Mouse (Mus musculus): Measurements from ENCODE around the gene Sim2. TPM values are rescaled to one million over a fixed set of nuclear protein-coding genes. Genes with fewer than 3 reads are reported as not detected.
A peak's percentile ranks its signal among the peaks of the same experiment; 100 is the strongest.

Gene Sim2
- polyA plus RNA-seq, 1 experiment from 2014 or later = 1.2 TPM

DNA sequence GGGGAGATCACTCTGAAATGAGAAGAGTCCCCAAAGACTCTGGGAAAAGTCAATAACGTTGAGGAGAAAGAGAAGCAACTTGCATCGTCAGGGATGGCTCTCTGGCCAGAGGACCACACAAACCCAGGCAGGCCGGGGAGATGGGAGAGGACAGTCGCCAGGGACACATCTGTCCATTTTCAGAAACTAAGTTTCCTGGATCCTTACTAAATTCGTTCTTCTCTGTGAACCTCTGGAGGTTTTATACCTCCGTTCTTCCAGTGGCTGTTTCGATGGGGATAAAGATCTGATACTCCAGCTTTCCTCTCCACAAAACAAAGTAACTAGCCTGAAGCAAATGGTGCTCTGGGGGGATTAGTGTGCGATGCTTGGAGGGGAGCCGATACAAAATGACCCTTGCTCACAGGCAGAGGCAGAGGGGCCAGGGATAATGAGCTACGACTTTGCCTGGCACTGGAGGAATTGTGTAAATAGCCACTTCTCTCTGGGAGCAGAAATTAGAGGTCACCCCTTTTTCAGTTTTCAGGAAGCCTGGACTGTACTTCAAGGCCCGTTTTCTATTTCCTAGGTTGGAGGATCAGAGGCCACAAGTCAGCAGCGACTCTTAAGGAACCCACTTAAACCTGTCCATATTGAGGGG is 7.9 kb downstream of the Sim2 start:
- Histone ChIP-seq H3K9me3 (ENCODE audit: control insufficient read depth, low read length) (no peaks in the 10 kb centered on the region), H3K27me3 (ENCODE audit: control insufficient read depth, insufficient read depth, low read length) (peaks cover 93% of the 10 kb centered on the region), H3K27ac (ENCODE audit: low read depth, low read length) (no peak overlapping the region), H3K9ac (ENCODE audit: low read length) (no peak overlapping the region), H3K4me1 (replicated peaks; ENCODE audit: control insufficient read depth, insufficient read depth, low read length) (peaks cover 2% of the 10 kb centered on the region), H3K4me3 (ENCODE audit: low read depth, low read length) (no peak overlapping the region), H3K36me3 (ENCODE audit: control insufficient read depth, insufficient read depth, low read length) (no peaks in the 10 kb centered on the region), H3K4me2 (ENCODE audit: low read depth, low read length, severe bottlenecking) (no peak overlapping the region)
- ATAC-seq (replicated peaks; ENCODE audit: low FRiP score) (no peak), DNase-seq (ENCODE audit: low spot score) (no peak)
- WGBS = under 1% methylated on average over 12 of the region's 12 CpGs

DNA sequence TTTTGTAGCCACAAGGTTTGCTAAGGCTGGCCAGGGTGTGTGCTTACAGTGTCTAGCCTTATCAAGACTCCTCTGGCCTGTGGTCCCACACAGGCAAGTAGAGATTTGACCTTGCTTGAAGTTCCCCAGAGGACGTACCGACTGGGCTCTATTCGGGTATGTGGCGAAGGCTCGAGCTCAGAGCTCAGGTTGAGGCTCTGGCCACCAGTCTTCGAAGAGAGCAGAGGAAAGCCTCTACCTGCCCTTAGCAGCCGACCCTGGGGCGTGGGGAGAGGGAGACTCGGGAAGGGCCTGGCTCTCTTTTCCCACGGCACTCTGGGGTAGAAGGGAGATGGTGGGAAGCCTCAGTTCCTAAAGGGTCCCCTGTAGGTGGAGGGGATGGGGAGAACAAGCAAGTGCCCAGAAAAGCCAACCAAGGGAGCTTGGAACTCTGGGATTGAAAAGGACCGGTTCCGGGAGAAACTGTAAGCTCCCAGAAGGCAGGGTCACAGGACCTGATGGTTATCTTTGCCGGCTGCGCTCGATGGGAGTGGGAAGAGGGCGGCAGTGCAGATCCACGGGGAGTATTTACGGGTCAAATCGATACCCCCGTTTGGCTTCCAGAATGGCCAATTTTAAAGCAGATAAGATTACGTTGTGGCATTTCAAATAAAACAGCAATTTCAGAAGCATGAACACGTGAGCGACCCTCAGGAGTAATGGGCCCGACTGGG is 8.6 kb downstream of the Sim2 start:
- DNase-seq (ENCODE audit: low spot score) = peak; percentile 60
- no peak overlapping the region for H3K27ac ChIP-seq (ENCODE audit: low read depth, low read length)
- H3K9me3 ChIP-seq (ENCODE audit: control insufficient read depth, low read length) = no peaks in the 10 kb centered on the region
- no peak overlapping the region for H3K9ac ChIP-seq (ENCODE audit: low read length)
- no peaks in the 10 kb centered on the region for H3K36me3 ChIP-seq (ENCODE audit: control insufficient read depth, insufficient read depth, low read length)
- no peak overlapping the region for H3K4me2 ChIP-seq (ENCODE audit: low read depth, low read length, severe bottlenecking)
- H3K4me3 ChIP-seq (ENCODE audit: low read depth, low read length) = no peak overlapping the region
- WGBS = under 1% methylated on average over 24 of the region's 24 CpGs
- H3K27me3 ChIP-seq (ENCODE audit: control insufficient read depth, insufficient read depth, low read length) = peaks cover 93% of the 10 kb centered on the region
- no peak for ATAC-seq (replicated peaks; ENCODE audit: low FRiP score)
- peaks cover 2% of the 10 kb centered on the region for H3K4me1 ChIP-seq (replicated peaks; ENCODE audit: control insufficient read depth, insufficient read depth, low read length)

DNA sequence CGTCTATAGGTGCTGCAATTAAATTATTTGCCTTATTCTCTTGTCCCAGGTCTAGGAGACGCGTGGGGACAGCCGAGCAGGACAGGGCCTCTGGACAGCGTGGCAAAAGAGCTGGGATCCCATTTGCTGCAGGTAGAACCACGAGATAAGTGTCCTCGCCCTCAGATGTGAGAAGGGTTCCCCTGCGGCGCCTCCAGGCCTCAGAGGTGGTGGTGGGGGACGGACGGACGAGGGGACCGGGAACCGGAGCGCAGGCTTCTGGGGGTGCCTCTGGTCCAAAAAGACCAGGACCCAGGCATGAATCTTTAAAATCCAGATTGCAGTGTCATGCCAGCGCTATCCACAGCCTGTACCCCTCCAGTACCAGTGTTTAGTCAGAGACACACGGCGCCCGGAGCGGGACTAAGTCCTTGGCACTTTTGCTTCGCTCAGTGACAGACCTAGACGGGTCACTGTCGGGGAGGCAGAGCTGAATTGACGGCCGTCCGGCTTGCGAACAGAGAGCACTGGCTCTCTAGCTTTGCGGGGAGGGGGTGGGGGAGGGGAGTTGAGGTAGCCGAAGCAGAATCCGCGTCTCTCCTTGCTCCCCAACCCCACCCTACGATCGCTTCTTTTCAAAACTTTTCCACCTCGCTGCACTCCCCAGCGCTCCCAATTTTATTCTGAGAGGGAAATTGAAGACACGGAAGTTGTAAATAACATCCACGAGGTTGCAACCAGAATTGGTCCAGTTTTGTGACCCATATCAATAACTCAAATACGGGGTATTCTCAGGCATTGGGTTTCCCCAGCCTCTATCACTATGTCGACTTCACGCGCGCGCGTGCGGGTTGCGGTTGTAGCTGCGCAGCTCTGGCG is 9.7 kb downstream of the Sim2 start:
- WGBS = under 1% methylated on average over 48 of the region's 48 CpGs
- Histone ChIP-seq H3K9ac (ENCODE audit: low read length) (no peak overlapping the region), H3K27me3 (ENCODE audit: control insufficient read depth, insufficient read depth, low read length) (peaks cover 84% of the 10 kb centered on the region), H3K4me2 (ENCODE audit: low read depth, low read length, severe bottlenecking) (no peak overlapping the region), H3K36me3 (ENCODE audit: control insufficient read depth, insufficient read depth, low read length) (no peaks in the 10 kb centered on the region), H3K4me3 (ENCODE audit: low read depth, low read length) (no peak overlapping the region), H3K27ac (ENCODE audit: low read depth, low read length) (no peak overlapping the region), H3K9me3 (ENCODE audit: control insufficient read depth, low read length) (no peaks in the 10 kb centered on the region), H3K4me1 (replicated peaks; ENCODE audit: control insufficient read depth, insufficient read depth, low read length) (peaks cover 2% of the 10 kb centered on the region)
- DNase-seq (ENCODE audit: low spot score) (peak; percentile 59), ATAC-seq (replicated peaks; ENCODE audit: low FRiP score) (no peak)

DNA sequence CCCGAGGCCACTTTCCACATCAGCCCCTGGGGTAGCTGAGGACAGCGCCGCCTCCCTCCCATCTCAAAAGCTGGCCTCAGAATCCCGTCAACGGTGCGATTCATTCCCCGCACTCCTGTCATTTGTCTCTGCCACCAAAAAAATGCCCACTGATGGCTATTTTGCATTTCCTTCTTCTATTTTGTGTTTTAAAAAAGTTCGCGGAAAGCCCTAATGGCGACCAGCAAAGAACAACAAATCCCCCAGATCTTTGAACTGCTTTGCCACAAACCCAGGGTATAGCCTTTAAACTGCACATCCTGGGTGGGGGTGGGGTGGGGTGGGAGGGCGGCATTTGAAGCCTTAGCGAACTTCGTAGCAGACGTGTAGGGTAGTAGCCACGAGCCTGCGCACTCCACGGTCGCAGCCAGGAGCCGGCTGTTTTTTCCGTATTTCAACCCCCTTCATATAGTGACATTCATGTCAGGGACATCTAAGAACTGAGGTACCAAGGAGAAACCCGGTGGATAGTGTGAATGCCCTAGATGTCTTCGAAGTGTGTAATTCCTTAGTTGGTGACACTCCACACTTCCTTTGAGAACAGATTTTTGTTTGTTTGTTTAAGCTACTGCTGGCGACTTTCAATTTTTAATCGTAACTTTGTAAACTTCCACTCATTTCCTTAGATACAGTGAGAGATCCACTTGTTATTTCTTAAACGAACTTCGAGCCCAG is 10.5 kb downstream of the Sim2 start:
- Histone ChIP-seq H3K4me1 (replicated peaks; ENCODE audit: control insufficient read depth, insufficient read depth, low read length) (peaks cover 2% of the 10 kb centered on the region), H3K9ac (ENCODE audit: low read length) (no peak overlapping the region), H3K4me2 (ENCODE audit: low read depth, low read length, severe bottlenecking) (no peak overlapping the region; the same call in 1 of the 2 replicates), H3K9me3 (ENCODE audit: control insufficient read depth, low read length) (no peaks in the 10 kb centered on the region), H3K4me3 (ENCODE audit: low read depth, low read length) (no peak overlapping the region), H3K36me3 (ENCODE audit: control insufficient read depth, insufficient read depth, low read length) (no peaks in the 10 kb centered on the region), H3K27me3 (ENCODE audit: control insufficient read depth, insufficient read depth, low read length) (peaks cover 77% of the 10 kb centered on the region), H3K27ac (ENCODE audit: low read depth, low read length) (no peak overlapping the region)
- DNase-seq (ENCODE audit: low spot score) (no peak), ATAC-seq (replicated peaks; ENCODE audit: low FRiP score) (no peak)
- WGBS = 1% methylated on average over 26 of the region's 26 CpGs

DNA sequence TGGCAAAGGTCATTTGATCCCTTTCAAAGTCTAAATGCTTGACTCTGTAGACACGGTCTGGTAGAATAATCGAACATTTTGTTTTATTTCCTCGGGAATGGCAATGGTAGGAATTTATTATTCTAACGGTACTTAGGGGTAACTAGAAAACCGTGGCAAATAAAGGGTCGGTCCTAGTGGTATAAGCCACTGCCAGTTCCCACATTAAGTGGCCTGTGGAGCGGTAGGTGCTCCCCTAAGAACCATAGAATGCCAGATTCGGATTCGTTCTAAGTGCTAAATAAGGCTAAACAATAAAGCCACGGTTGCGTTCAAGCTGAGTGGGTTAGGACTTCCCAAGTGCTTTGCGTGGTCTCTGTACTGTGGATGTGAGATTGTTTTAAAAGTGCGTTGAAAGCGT is 11.7 kb downstream of the Sim2 start:
- Histone ChIP-seq H3K4me1 (replicated peaks; ENCODE audit: control insufficient read depth, insufficient read depth, low read length) (peaks cover 2% of the 10 kb centered on the region), H3K36me3 (ENCODE audit: control insufficient read depth, insufficient read depth, low read length) (no peaks in the 10 kb centered on the region), H3K27ac (ENCODE audit: low read depth, low read length) (no peak overlapping the region), H3K9me3 (ENCODE audit: control insufficient read depth, low read length) (no peaks in the 10 kb centered on the region), H3K9ac (ENCODE audit: low read length) (no peak overlapping the region), H3K4me2 (ENCODE audit: low read depth, low read length, severe bottlenecking) (no peak overlapping the region), H3K27me3 (ENCODE audit: control insufficient read depth, insufficient read depth, low read length) (peaks cover 66% of the 10 kb centered on the region), H3K4me3 (ENCODE audit: low read depth, low read length) (no peak overlapping the region)
- DNase-seq (ENCODE audit: low spot score) = no peak
- 2% methylated on average over 14 of the region's 14 CpGs for WGBS
- no peak for ATAC-seq (replicated peaks; ENCODE audit: low FRiP score)

DNA sequence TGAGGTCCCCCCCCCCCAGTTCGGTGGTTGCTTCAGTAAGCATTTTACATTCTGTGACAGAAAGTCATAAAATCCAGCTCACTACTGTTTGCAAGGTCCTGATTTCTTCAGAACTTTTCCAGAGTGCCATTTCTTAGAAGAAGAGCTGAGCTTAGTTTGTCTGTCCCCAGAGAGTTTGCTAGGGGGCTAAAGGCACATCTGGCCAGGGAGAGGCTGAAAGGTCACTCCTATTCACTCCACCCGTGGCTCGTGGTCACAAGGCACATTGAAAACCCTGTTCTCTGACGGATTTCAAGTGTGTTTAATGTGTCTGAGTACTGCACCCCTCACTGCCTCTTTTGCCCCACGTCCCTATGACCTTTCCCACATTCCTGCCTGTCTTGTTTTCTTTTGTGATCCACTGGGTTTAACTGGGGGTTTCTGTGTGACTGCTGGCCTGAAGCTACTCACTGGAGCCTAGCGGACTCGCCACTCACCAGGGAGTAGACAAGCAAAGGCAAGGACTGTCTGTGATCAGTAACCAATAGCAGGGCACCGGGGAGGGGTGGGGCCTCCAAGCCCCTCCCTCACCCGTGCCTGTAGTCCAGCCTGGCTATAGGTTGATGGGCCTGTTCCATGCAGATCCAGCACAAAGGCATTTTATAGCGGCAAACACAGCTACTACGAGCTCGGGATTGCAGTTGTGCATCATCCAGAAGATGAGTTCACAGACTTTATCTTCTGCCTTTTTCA is 13.2 kb downstream of the Sim2 start:
- Histone ChIP-seq H3K4me2 (ENCODE audit: low read depth, low read length, severe bottlenecking) (no peak overlapping the region), H3K27ac (ENCODE audit: low read depth, low read length) (no peak overlapping the region), H3K4me3 (ENCODE audit: low read depth, low read length) (no peak overlapping the region), H3K9ac (ENCODE audit: low read length) (no peak overlapping the region), H3K27me3 (ENCODE audit: control insufficient read depth, insufficient read depth, low read length) (peaks cover 52% of the 10 kb centered on the region), H3K9me3 (ENCODE audit: control insufficient read depth, low read length) (no peaks in the 10 kb centered on the region), H3K36me3 (ENCODE audit: control insufficient read depth, insufficient read depth, low read length) (no peaks in the 10 kb centered on the region), H3K4me1 (replicated peaks; ENCODE audit: control insufficient read depth, insufficient read depth, low read length) (peaks cover 2% of the 10 kb centered on the region)
- ATAC-seq (replicated peaks; ENCODE audit: low FRiP score) (peak; percentile 78), DNase-seq (ENCODE audit: low spot score) (peak; percentile 70)
- 2% methylated on average over 12 of the region's 12 CpGs for WGBS

DNA sequence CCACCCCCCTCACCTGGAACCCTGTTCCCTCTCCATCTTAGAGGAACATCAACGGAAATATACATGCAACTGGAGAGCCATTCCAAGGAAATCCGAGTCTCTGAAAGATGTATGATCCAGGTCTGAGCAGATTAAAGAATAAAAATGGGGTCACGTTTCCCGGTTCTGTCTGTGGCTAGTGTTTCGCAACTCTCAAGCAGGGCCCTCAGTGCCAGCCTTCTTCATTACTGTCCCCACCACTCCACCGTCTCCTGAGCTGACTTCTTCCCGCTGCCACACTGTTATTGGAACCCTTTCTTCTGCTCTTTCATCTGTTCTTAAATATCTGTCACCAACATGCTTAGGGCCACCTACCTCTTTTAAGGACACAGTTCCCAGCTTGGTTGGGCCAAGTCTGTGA is 28.4 kb downstream of the Sim2 start:
- 85% methylated on average over 7 of the region's 7 CpGs for WGBS
- DNase-seq (ENCODE audit: low spot score) = no peak
- no peaks in the 10 kb centered on the region; the same call in 1 of the 2 replicates for H3K27me3 ChIP-seq (ENCODE audit: control insufficient read depth, insufficient read depth, low read length)
- H3K4me1 ChIP-seq (replicated peaks; ENCODE audit: control insufficient read depth, insufficient read depth, low read length) = no peaks in the 10 kb centered on the region
- H3K9ac ChIP-seq (ENCODE audit: low read length) = no peak overlapping the region
- H3K36me3 ChIP-seq (ENCODE audit: control insufficient read depth, insufficient read depth, low read length) = no peaks in the 10 kb centered on the region
- H3K4me2 ChIP-seq (ENCODE audit: low read depth, low read length, severe bottlenecking) = no peak overlapping the region
- no peaks in the 10 kb centered on the region for H3K9me3 ChIP-seq (ENCODE audit: control insufficient read depth, low read length)
- no peak overlapping the region for H3K27ac ChIP-seq (ENCODE audit: low read depth, low read length)
- no peak overlapping the region for H3K4me3 ChIP-seq (ENCODE audit: low read depth, low read length)
- ATAC-seq (replicated peaks; ENCODE audit: low FRiP score) = no peak

DNA sequence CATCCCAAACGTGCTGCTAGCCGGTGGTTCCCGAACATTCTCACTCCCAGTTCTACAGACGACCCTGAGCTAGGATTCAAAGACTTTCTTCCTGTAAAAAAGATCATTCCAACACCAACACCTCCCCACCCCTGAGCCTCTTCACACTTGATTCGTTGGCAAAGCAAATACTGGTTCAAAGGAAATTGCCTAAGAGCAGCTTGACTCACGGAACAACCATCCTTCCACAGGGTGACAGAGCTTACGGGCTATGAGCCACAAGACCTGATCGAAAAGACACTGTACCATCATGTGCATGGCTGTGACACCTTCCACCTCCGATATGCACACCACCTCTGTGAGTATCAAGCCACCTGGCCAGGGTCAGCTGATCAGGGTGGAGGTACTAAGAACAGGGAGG is 30.0 kb downstream of the Sim2 start:
- Histone ChIP-seq H3K27ac (ENCODE audit: low read depth, low read length) (no peak overlapping the region), H3K9ac (ENCODE audit: low read length) (no peak overlapping the region), H3K4me3 (ENCODE audit: low read depth, low read length) (no peak overlapping the region), H3K9me3 (ENCODE audit: control insufficient read depth, low read length) (no peaks in the 10 kb centered on the region), H3K4me1 (replicated peaks; ENCODE audit: control insufficient read depth, insufficient read depth, low read length) (no peaks in the 10 kb centered on the region), H3K4me2 (ENCODE audit: low read depth, low read length, severe bottlenecking) (no peak overlapping the region), H3K36me3 (ENCODE audit: control insufficient read depth, insufficient read depth, low read length) (no peaks in the 10 kb centered on the region), H3K27me3 (ENCODE audit: control insufficient read depth, insufficient read depth, low read length) (no peaks in the 10 kb centered on the region; the same call in 1 of the 2 replicates)
- ATAC-seq (replicated peaks; ENCODE audit: low FRiP score) (no peak), DNase-seq (ENCODE audit: low spot score) (no peak)
- WGBS = 82% methylated on average over 9 of the region's 9 CpGs
